Mouse (Mus musculus) ES-E14 (cell line): ENCODE measurements around the gene Gfi1. TPM values are rescaled to one million over a fixed set of nuclear protein-coding genes. Genes with fewer than 3 reads are reported as not detected.

Experiments used
- DNase-seq: peaks from one replicate; pipeline ENCODE4 v3.0.0-alpha.2; 2013; ENCODE audit warnings: low read depth, low spot score
- H3K27ac ChIP-seq: 2 replicates; pipeline ENCODE4 v1.5.1; 2012; ENCODE audit warnings: low read depth, mild to moderate bottlenecking, low read length, moderate library complexity, mixed read lengths; ENCODE audit not compliant: poor library complexity, insufficient read depth, severe bottlenecking
- H3K36me3 ChIP-seq: 2 replicates; pipeline ENCODE4 v1.6.1; 2012; ENCODE audit warnings: mild to moderate bottlenecking, low read length, moderate library complexity, mixed read lengths; ENCODE audit not compliant: control insufficient read depth, poor library complexity, insufficient read depth, severe bottlenecking
- H3K4me1 ChIP-seq, 2 experiments: fragments of 150-350 bp in 1 of 2; sonication (generic) in 1 of 2; 2 replicates each; pipeline ENCODE4 v1.6.1; 2012; ENCODE audit warnings: low read length in 2 of 2, mild to moderate bottlenecking in 1 of 2, mixed read lengths in 1 of 2; ENCODE audit not compliant: control insufficient read depth in 2 of 2, insufficient read depth in 2 of 2, poor library complexity in 1 of 2
- H3K4me3 ChIP-seq, 2 experiments: fragments of 150-350 bp in 1 of 2; sonication (generic) in 1 of 2; 2 replicates each; pipeline ENCODE4 v1.5.1; 2012; ENCODE audit warnings: low read length in 2 of 2, low read depth in 1 of 2, mild to moderate bottlenecking in 1 of 2, mixed read lengths in 1 of 2; ENCODE audit not compliant: insufficient read depth in 1 of 2, poor library complexity in 1 of 2, severe bottlenecking in 1 of 2
- H3K9ac ChIP-seq: 2 replicates; pipeline ENCODE4 v1.6.1; 2012; ENCODE audit warnings: low read depth, mild to moderate bottlenecking, low read length, mixed read lengths; ENCODE audit not compliant: poor library complexity, insufficient read depth, severe bottlenecking
- H3K9me3 ChIP-seq: fragments of 150-350 bp; sonication (generic); 2 replicates; pipeline ENCODE4 v1.6.1; 2012; ENCODE audit warnings: low read depth, mild to moderate bottlenecking, low read length; ENCODE audit not compliant: control insufficient read depth, insufficient read depth
- CHD2 ChIP-seq: IDR thresholded peaks from 2 replicates; pipeline ENCODE4 v1.6.1; 2014; ENCODE audit warnings: mild to moderate bottlenecking, low read depth, low read length, inconsistent platforms
- HCFC1 ChIP-seq: IDR thresholded peaks from 2 replicates; pipeline ENCODE4 v1.6.1; 2012; ENCODE audit warnings: low read length, inconsistent platforms, borderline replicate concordance; ENCODE audit not compliant: insufficient read depth
- MAFK ChIP-seq: IDR thresholded peaks from 2 replicates; pipeline ENCODE4 v1.6.1; 2014; ENCODE audit warnings: mild to moderate bottlenecking, low read depth, low read length, inconsistent platforms; ENCODE audit not compliant: insufficient read depth
- ZC3H11A ChIP-seq: IDR thresholded peaks from 2 replicates; pipeline ENCODE4 v1.6.1; 2012; ENCODE audit warnings: low read depth, mild to moderate bottlenecking, inconsistent platforms, low read length, borderline replicate concordance
- ZNF384 ChIP-seq: IDR thresholded peaks from 2 replicates; pipeline ENCODE4 v1.6.1; 2012; ENCODE audit warnings: low read depth, low read length, inconsistent platforms
- in situ Hi-C, 2 experiments: fragments of 600-800 bp; cut with MboI; formaldehyde crosslinking; loops; one replicate each; pipeline ENCODE4 v1.15.1; 2025; ENCODE audit warnings: low sequenced_read_pairs in 2 of 2, inconsistent platforms in 1 of 2; ENCODE audit not compliant: unreplicated experiment in 2 of 2
- total RNA-seq: library from RNA; depleted of rRNA; stranded (reverse); fragments of 300-350 nt; gene quantifications from 2 replicates; pipeline ENCODE4 v1.2.3, GENCODE M21; 2012

Gene Gfi1
- total RNA-seq, 1 experiment = 0.09 TPM

- Histone ChIP-seq H3K9me3 (no peaks in the 10 kb centered on the region), H3K27ac (no peak overlapping the region), H3K9ac (no peak overlapping the region), H3K36me3 (no peaks in the 10 kb centered on the region), H3K4me1 (peaks cover 0 to 4% of the 10 kb centered on the region in 2 experiments; a peak in 2 of 4 replicates), H3K4me3 (no peak overlapping the region)
- in situ Hi-C loops = loop anchor here in 1 of 2 experiments (25.0 kb wide), 1 partner anchor 1256 kb away; the partner anchor contains the start of gene Barhl2
- no peak for DNase-seq
- no peak for TF ChIP-seq ZNF384
- no peak for TF ChIP-seq CHD2
- TF ChIP-seq HCFC1 = no peak
- TF ChIP-seq ZC3H11A = no peak
These were observed 7.9 kb downstream of the Gfi1 start for GRCm38 (mm10) chr5:107717871-107718361.

GRCm38 (mm10) chr5:107711689-107712088, 14.1 kb downstream of the Gfi1 start:
- in situ Hi-C loops = loop anchor here in 1 of 2 experiments (25.0 kb wide), 1 partner anchor 1249 kb away; the partner anchor contains the start of gene Barhl2
- no peak overlapping the region for H3K9ac ChIP-seq
- no peaks in the 10 kb centered on the region for H3K9me3 ChIP-seq
- no peak overlapping the region for H3K4me3 ChIP-seq
- H3K36me3 ChIP-seq = no peaks in the 10 kb centered on the region
- TF ChIP-seq ZC3H11A = no peak
- no peak for TF ChIP-seq CHD2
- TF ChIP-seq MAFK = no peak
- no peak for TF ChIP-seq HCFC1
- no peak for TF ChIP-seq ZNF384
- DNase-seq = no peak
- no peak overlapping the region for H3K27ac ChIP-seq
- no peaks in the 10 kb centered on the region; a peak in 1 of 4 replicates for H3K4me1 ChIP-seq

GRCm38 (mm10) chr5:107708124-107708797, 17.6 kb downstream of the Gfi1 start:
- no peak overlapping the region for H3K9ac ChIP-seq
- H3K4me1 ChIP-seq = no peaks in the 10 kb centered on the region; a peak in 1 of 4 replicates
- DNase-seq = no peak
- H3K36me3 ChIP-seq = no peaks in the 10 kb centered on the region
- H3K4me3 ChIP-seq = no peak overlapping the region
- TF ChIP-seq MAFK (no peak), ZNF384 (no peak), CHD2 (no peak), ZC3H11A (no peak), HCFC1 (no peak)
- H3K9me3 ChIP-seq = no peaks in the 10 kb centered on the region
- no peak overlapping the region for H3K27ac ChIP-seq
- in situ Hi-C loops = loop anchor here in 1 of 2 experiments (25.0 kb wide), 1 partner anchor 1246 kb away; the partner anchor contains the start of gene Barhl2

GRCm38 (mm10) chr5:107706262-107706661, 19.6 kb downstream of the Gfi1 start:
- no peak for DNase-seq
- no peaks in the 10 kb centered on the region for H3K9me3 ChIP-seq
- no peak overlapping the region for H3K9ac ChIP-seq
- no peak overlapping the region for H3K27ac ChIP-seq
- no peak overlapping the region for H3K4me3 ChIP-seq
- no peak for TF ChIP-seq ZC3H11A
- no peak for TF ChIP-seq ZNF384
- no peak for TF ChIP-seq MAFK
- no peak for TF ChIP-seq CHD2
- TF ChIP-seq HCFC1 = no peak
- H3K36me3 ChIP-seq = no peaks in the 10 kb centered on the region
- no peaks in the 10 kb centered on the region; a peak in 1 of 4 replicates for H3K4me1 ChIP-seq
- in situ Hi-C loops = loop anchor here in 1 of 2 experiments (25.0 kb wide), 1 partner anchor 1244 kb away; the partner anchor contains the start of gene Barhl2
